11 mouse cellular contexts compared by ENCODE assay signal in the genomic region with DNA sequence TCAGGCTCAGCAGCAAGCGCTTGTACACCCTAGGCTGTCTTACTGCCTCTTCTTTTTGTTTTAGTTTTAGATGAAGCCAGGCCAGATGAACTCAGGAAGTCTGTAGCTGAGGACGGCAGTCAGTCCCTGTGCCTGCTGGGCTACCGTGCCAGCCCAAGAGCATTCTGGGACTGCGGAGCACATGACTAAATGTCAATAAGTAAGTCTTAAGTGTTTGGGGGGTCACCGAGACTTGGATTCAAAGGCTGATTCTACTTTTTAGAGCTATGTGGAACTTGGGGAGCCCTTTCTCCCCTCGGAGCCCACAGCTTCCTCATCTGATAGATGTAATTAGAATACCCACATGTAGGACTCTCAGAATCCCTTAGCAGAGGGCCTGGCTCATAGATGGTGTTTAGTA. TPM values are rescaled to one million over a fixed set of nuclear protein-coding genes. Genes with fewer than 3 reads are reported as not detected.
A peak's percentile ranks its signal among the peaks of the same experiment; 100 is the strongest.
DNase-seq lines count a peak whose midpoint lies in the region; ATAC-seq and TF ChIP-seq lines count a peak whose summit lies in the region.
"Had no signal": no experiment of that assay in that cellular context is flagged by ENCODE, and none has a peak within 500 bp of the region (broad histone marks: within the 10 kb centered on the region; RNA-seq: fewer than 3 reads in every experiment).

No protein-coding gene starts in this region.

- peak; percentile 49 for DNase-seq in CD4-positive, CD25-positive, alpha-beta regulatory T cell, adult 2 months (ENCODE audit: low read depth, low spot score)
- DNase-seq in kidney, postnatal 10 days = no peak
- no peak for DNase-seq in spleen, adult 2 months (ENCODE audit: low read depth in 1 of 2, low spot score in 2 of 2)
- no peak for DNase-seq in spleen, adult 12 weeks (ENCODE audit: low spot score)
- no peak for DNase-seq in ovary, adult 18-20 months (ENCODE audit: low spot score)

- H3K36me3 ChIP-seq in kidney, embryonic 15.5 days = no peaks in the 10 kb centered on the region
- H3K36me3 ChIP-seq in spleen, adult 2 months (ENCODE audit: control insufficient read depth, insufficient read depth, low read length) = no peaks in the 10 kb centered on the region
- no peaks in the 10 kb centered on the region for H3K36me3 ChIP-seq in stomach, embryonic 16.5 days (ENCODE audit: control insufficient read depth, insufficient read depth, low read length)
- H3K36me3 ChIP-seq: forebrain, embryonic 12.5 days; hindbrain, embryonic 12.5 days had no signal

- no peak for ATAC-seq in CD4-positive, CD25-positive, alpha-beta regulatory T cell, adult 4 months
- no peak for ATAC-seq in kidney, embryonic 15.5 days (replicated peaks; ENCODE audit: low FRiP score)
- no peak for ATAC-seq in stomach, embryonic 16.5 days (ENCODE audit: insufficient read depth, low FRiP score)
- ATAC-seq: Patski had no signal

- no peaks in the 10 kb centered on the region for H3K27me3 ChIP-seq in kidney, embryonic 15.5 days
- no peaks in the 10 kb centered on the region for H3K27me3 ChIP-seq in spleen, adult 2 months (ENCODE audit: control insufficient read depth, insufficient read depth, low read length)
- H3K27me3 ChIP-seq in stomach, embryonic 16.5 days (ENCODE audit: control insufficient read depth, insufficient read depth, low read length) = no peaks in the 10 kb centered on the region
- H3K27me3 ChIP-seq: forebrain, embryonic 12.5 days; hindbrain, embryonic 12.5 days; Patski had no signal

- no peak overlapping the region for H3K4me3 ChIP-seq in kidney, embryonic 15.5 days (replicated peaks)
- no peak overlapping the region for H3K4me3 ChIP-seq in spleen, adult 2 months (ENCODE audit: extremely low read depth, insufficient read depth, insufficient read length)
- no peak overlapping the region for H3K4me3 ChIP-seq in stomach, embryonic 16.5 days (replicated peaks; ENCODE audit: low read length)
- H3K4me3 ChIP-seq: forebrain, embryonic 12.5 days; hindbrain, embryonic 12.5 days had no signal

- H3K4me2 ChIP-seq in kidney, embryonic 15.5 days = 0 out of 2 replicates have a peak overlapping the region, but pooled peaks have one; percentile 25
- H3K4me2 ChIP-seq in stomach, embryonic 16.5 days (ENCODE audit: low read depth, low read length) = no peak overlapping the region
- H3K4me2 ChIP-seq: forebrain, embryonic 12.5 days; hindbrain, embryonic 12.5 days had no signal

- TF ChIP-seq POLR2A in spleen, adult 2 months (IDR thresholded peaks at IDR 0.05; ENCODE audit: low read depth, low read length) = no peak

- H3K9me3 ChIP-seq in kidney, embryonic 15.5 days (replicated peaks) = no peaks in the 10 kb centered on the region
- no peaks in the 10 kb centered on the region for H3K9me3 ChIP-seq in stomach, embryonic 16.5 days (replicated peaks; ENCODE audit: control insufficient read depth, low read length)
- H3K9me3 ChIP-seq: forebrain, embryonic 12.5 days; hindbrain, embryonic 12.5 days had no signal

- H3K9ac ChIP-seq in kidney, embryonic 15.5 days = no peak overlapping the region; the same call in 1 of the 2 replicates
- H3K9ac ChIP-seq in stomach, embryonic 16.5 days (ENCODE audit: low read length) = no peak overlapping the region
- H3K9ac ChIP-seq: forebrain, embryonic 12.5 days; hindbrain, embryonic 12.5 days had no signal

- 66% methylated on average over 6 of the region's 6 CpGs for WGBS in kidney, embryonic 15.5 days
- 22% methylated on average over 6 of the region's 6 CpGs for WGBS in spleen, adult 2 months
- 70% methylated on average over 6 of the region's 6 CpGs for WGBS in stomach, embryonic 16.5 days

- H3K27ac ChIP-seq in kidney, embryonic 15.5 days = peak overlapping the region; percentile 92
- peak overlapping the region; percentile 36; the same call in 1 of the 2 replicates for H3K27ac ChIP-seq in spleen, adult 2 months (ENCODE audit: insufficient read depth, low read length)
- peak overlapping the region; percentile 41; the same call in 1 of the 2 replicates for H3K27ac ChIP-seq in stomach, embryonic 16.5 days (ENCODE audit: low read length)
- H3K27ac ChIP-seq: forebrain, embryonic 12.5 days; hindbrain, embryonic 12.5 days had no signal

- TF ChIP-seq CTCF in spleen, adult 2 months (IDR thresholded peaks at IDR 0.05; ENCODE audit: extremely low read depth, insufficient read depth, insufficient read length, insufficient replicate concordance) = no peak

- peaks cover 49% of the 10 kb centered on the region for H3K4me1 ChIP-seq in kidney, embryonic 15.5 days
- peaks cover 5% of the 10 kb centered on the region; the same call in 1 of the 2 replicates for H3K4me1 ChIP-seq in spleen, adult 2 months (ENCODE audit: control insufficient read depth, insufficient read depth, insufficient read length)
- H3K4me1 ChIP-seq in stomach, embryonic 16.5 days (ENCODE audit: control insufficient read depth, insufficient read depth, low read length) = peaks cover 16% of the 10 kb centered on the region

RNA-seq across cellular contexts. Expression of gene Mlec, which starts 2.7 kb away (rescaled TPM):
- polyA plus RNA-seq in CD4-positive, CD25-positive, alpha-beta regulatory T cell, adult 4 months (2017; shearing (Covaris generic)) = 10 to 100 TPM; 28.9 to 37.0 TPM
- polyA plus RNA-seq in kidney, embryonic 15.5 days (2015; fragmentation: Nextera tagmentation; extraction: Ambion mirVana) = 84.7 and 97.3 TPM in 2 replicates
- polyA plus RNA-seq in spleen, adult 2 months (2012; rRNA removed) = 39.1 and 44.0 TPM in 2 replicates
- polyA plus RNA-seq in stomach, embryonic 16.5 days (2015; fragmentation: Nextera tagmentation; extraction: Ambion mirVana) = 66.2 and 68.8 TPM in 2 replicates

RNA-seq across cellular contexts. Expression of gene Unc119b, which starts 25.9 kb away (rescaled TPM):
- 10 to 100 TPM; 16.1 to 16.4 TPM for polyA plus RNA-seq in CD4-positive, CD25-positive, alpha-beta regulatory T cell, adult 4 months (2017; shearing (Covaris generic))
- polyA plus RNA-seq in kidney, embryonic 15.5 days (2015; fragmentation: Nextera tagmentation; extraction: Ambion mirVana) = 43.7 and 48.1 TPM in 2 replicates
- polyA plus RNA-seq in spleen, adult 2 months (2012; rRNA removed) = 38.7 and 44.4 TPM in 2 replicates
- polyA plus RNA-seq in stomach, embryonic 16.5 days (2015; fragmentation: Nextera tagmentation; extraction: Ambion mirVana) = 22.2 and 25.4 TPM in 2 replicates

RNA-seq across cellular contexts. Expression of gene Cabp1, which starts 33.5 kb away (rescaled TPM):
- polyA plus RNA-seq in CD4-positive, CD25-positive, alpha-beta regulatory T cell, adult 4 months (2017; shearing (Covaris generic)) = not detected
- 1.7 TPM in 2 replicates for polyA plus RNA-seq in kidney, embryonic 15.5 days (2015; fragmentation: Nextera tagmentation; extraction: Ambion mirVana)
- polyA plus RNA-seq in spleen, adult 2 months (2012; rRNA removed) = 0.72 and 1.5 TPM in 2 replicates
- 0.65 and 1.4 TPM in 2 replicates for polyA plus RNA-seq in stomach, embryonic 16.5 days (2015; fragmentation: Nextera tagmentation; extraction: Ambion mirVana)

RNA-seq across cellular contexts. Expression of gene Acads, which starts 41.5 kb away (rescaled TPM):
- 10 to 100 TPM; 10.6 to 28.4 TPM for polyA plus RNA-seq in CD4-positive, CD25-positive, alpha-beta regulatory T cell, adult 4 months (2017; shearing (Covaris generic))
- polyA plus RNA-seq in kidney, embryonic 15.5 days (2015; fragmentation: Nextera tagmentation; extraction: Ambion mirVana) = 85.1 and 94.7 TPM in 2 replicates
- polyA plus RNA-seq in spleen, adult 2 months (2012; rRNA removed) = 30.6 and 33.4 TPM in 2 replicates
- 50.8 and 53.3 TPM in 2 replicates for polyA plus RNA-seq in stomach, embryonic 16.5 days (2015; fragmentation: Nextera tagmentation; extraction: Ambion mirVana)

Comparison
In these comparisons a context has a peak if more than half of its experiments do, and no peak if none do; other contexts are left out.
1. H3K27ac ChIP-seq: peak in every context shown above with its lines; median percentile 92 in kidney, embryonic 15.5 days; 41 in stomach, embryonic 16.5 days; 36 in spleen, adult 2 months.